Mouse (Mus musculus) common myeloid progenitor, adult 5-6 weeks (primary cell): ENCODE measurements at regions not wholly inside any gene's neighbourhood (a gene's known extent, or its start where the extent isn't known, plus 50 kb on each side); places are given as distances from the start of the nearest gene placed in this dataset.
A peak's percentile ranks its signal among the peaks of the same experiment; 100 is the strongest.

Experiments
- ATAC-seq: replicated peaks from 2 replicates; pipeline ENCODE4 v1.8.0; 2016; ENCODE audit warnings: low read depth, mild to moderate bottlenecking, moderate TSS enrichment, inconsistent platforms; ENCODE audit not compliant: poor library complexity, severe bottlenecking

DNA sequence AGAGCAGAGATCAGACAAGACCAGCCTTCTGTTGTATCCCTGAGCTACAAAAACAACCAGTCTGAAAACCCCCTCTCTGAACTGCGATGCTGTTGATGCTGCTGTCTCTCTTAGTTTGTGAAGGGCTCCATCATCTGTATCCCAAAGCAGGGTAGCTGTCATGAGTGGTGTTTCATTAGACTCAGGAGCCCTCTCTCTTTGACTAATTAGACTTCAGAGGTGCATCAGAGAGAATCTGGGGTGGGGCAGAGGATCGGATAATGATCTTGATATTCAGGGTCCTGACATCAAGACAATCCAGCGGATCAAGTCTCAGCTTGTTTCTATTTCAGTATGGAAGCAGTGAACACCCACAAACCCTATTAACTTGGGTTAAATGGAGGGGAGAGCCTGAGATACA is 70.6 kb upstream of the Slc24a4 start:
- no peak for ATAC-seq

- ATAC-seq, result no peak
These were observed 70.1 kb upstream of the Slc24a4 start for GRCm38 (mm10) chr12:102058428-102058827.

GRCm38 (mm10) chr12:102061096-102061495 is 67.4 kb upstream of the Slc24a4 start:
- ATAC-seq, result no peak

DNA sequence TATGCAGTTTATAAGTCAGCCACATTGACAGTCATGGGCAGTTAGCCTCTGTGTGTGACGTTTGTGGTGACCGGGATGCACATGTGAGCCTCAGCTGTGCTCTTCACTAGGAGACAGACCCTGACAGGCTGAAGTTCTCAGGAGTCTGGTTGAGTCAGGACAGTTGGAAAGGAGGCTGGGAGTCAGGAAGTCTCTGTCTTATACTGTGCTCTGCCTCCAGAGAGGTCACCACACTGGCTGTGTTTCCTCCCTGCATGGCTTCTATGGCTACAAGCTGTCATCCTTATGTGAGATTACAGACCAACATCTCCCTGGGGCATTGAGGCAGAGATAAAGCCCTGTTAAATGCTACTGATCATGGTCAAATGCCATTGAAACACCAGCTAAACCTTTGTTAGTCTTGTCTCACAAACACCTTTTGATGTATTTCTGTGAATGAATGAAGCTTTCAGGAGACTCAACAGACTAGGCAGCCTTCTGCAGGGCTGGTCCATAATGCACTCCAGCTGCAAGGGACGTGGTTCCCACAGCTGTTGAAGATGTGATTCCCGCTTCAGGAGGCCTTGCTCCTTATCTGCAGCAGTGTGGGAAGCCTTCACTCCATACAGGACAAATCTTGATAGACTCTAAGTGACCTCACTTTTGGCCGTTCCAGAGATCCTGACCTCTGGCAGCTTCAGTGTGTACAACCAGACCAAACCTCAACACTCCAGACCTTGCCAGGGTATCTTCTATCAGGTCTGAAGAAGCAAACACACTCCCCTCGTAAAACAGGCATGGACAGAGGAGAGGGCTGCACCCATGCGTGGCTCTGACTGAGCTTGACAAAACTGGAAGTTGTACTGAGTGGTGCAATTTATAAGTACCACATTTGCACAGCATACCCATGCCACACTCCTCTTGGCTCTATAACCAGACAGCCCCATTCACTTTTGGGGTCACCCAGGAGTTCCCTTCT is 66.6 kb upstream of the Slc24a4 start:
- ATAC-seq, result no peak

DNA sequence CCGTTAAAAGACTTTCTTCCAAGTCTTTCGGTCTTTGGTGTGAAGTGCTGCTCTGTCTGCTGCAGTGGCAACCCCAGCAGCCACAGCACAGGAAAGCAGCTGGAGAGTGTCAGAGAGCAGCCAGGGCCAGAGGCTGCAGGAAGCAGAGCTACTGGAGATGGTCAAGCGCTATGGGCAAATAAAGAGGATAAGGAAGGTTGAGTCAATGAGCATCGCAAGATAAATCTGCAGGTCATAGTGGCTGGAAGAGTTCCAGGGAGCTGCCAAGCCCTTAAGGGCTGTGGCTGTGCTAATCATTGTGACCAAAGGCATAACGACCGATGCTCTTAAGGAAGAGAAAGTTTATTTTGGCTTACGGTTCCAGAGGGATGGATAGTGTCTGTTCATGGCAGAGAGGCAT is 65.9 kb upstream of the Slc24a4 start:
- ATAC-seq, result peak; percentile 43

- ATAC-seq, result no peak
These were observed 65.3 kb upstream of the Slc24a4 start for GRCm38 (mm10) chr12:102063211-102063610.

DNA sequence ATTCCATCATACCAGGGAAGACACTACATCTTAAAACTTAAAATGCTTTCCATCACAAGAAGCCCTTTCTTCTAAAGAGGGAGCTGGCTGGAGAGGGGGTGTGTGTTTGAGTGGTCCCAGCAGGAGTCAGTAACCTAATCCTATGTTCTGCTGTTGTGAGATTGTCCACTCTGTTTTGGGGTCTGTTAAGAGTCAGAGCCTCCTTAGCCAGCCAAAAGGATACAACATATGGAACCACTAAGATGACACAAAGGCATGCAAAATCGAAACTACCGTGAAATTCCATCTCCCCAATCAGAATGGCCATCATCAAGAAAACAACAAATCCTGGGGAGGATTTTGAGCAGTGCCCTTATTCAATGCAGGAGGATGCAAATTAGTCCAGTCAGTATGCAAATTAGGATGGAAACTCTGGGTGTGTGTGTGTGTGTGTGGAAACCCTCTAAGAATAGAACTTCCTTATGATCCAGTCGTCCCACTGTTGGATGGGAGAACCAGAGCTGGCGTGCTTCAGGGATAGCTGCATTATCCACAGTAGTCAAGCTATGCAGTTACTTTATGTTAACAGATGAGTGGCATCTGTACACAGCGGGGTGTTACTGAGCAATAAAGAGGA is 63.7 kb upstream of the Slc24a4 start:
- ATAC-seq, result no peak

GRCm38 (mm10) chr12:102067685-102068084 is 60.8 kb upstream of the Slc24a4 start:
- ATAC-seq, result no peak

- peak; percentile 74 for ATAC-seq
These were observed 58.9 kb upstream of the Slc24a4 start for GRCm38 (mm10) chr12:102069521-102070201.

DNA sequence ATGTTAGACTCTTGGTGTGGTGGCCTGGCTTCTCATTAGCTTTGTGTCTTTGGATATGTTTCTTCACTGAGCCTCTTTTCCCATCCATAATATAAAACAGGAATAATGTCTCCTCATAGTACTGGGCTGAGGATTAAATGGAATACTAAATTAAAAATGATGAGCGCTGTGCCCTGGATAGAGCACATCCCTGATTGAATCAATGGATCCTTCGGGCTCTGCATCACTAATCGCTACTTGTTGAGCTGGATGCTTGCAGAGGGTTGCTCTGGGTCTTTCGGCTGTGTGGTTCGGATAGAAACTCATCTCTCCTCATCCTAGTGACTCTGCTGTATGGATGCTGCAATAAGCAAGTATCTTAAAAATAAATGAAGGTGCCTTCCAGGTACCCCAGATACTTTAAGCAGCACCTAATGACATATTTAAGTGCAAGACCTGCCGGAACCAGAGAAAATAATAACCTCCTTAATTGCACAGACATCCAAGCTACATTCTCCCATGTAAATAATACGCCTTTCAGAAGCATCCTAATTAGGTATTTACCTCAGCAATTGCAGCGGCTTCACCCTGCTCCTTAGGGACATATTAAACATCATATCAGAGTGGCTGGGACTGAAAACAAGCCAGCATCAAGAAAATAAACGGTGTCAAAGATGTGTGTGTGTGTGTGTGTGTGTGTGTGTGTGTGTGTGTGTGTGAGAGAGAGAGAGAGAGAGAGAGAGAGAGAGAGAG is 56.5 kb upstream of the Slc24a4 start:
- ATAC-seq, result no peak

- ATAC-seq, result no peak
These were observed 55.0 kb upstream of the Slc24a4 start for GRCm38 (mm10) chr12:102073540-102073939.

GRCm38 (mm10) chr12:102076298-102076697 is 52.2 kb upstream of the Slc24a4 start:
- no peak for ATAC-seq
